Mouse (Mus musculus): ENCODE data around the gene Nfia.

The Nfia gene

GRCm38 (mm10) chr4:98023245-98023792 is 250.8 kb downstream of the Nfia start:
- DNase-seq: no peak

DNA sequence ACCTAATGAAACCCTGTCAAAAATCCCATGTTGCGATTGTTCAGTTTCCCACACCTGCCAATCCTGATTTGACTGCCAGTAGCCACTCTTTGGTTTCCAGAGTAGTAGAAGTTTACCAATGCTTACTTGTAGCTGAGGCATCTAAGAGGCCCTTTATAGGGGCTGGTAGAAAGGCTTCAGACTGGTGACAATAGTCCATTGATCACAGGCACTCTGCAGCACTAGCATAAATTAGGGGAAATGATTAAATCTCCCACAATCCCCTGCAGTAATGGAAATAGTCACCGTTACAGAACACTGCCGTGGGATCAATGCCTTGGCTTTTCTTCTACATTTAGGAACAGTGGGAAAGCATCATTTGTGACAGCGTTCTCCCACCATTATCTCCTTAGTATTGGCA is 254.9 kb downstream of the Nfia start:
- DNase-seq: no peak

DNA sequence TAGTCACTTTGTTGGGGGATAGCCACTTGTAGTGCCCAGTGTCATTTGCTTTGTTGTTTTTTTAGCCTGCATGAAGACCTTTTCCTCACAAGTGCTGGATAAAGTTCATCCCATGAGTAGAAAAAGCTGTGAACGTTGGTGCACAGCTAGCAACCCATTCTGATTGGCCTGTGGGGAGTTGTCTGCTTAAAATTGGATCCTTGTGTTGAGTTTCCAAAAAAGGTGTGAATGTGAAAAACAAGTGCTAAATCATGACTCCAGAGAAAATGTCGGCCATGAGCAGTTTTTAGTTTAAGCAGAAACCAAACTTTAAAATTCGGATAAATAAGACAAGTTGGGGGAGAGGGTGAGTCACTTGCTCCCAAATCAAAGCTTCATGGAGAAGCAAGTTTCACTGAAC is 259.3 kb downstream of the Nfia start:
- no peak for DNase-seq

- DNase-seq: no peak
Measured at GRCm38 (mm10) chr4:98032332-98032731, 259.8 kb downstream of the Nfia start.

- no peak for DNase-seq
Measured at GRCm38 (mm10) chr4:98039095-98039494, 266.6 kb downstream of the Nfia start.

DNA sequence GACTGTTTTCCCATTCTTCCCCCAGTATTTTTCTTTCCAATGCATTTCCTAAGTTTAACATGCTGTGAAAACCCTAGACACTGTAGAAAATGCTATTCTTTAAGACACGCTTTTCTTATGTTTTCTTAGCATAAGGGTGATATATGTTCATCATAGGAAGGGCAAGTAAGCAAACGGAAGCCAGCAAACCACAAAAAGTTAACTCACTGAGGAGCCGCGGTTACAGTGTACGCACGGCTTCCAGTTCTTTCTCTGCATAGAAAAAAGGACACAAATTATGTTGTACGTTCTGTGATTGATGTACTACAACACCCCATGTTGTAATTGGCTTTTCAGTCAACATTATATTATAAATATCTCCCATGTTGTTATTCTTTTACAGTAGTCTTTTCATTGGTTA is 267.6 kb downstream of the Nfia start:
- peak; percentile 11 to 47 for DNase-seq

GRCm38 (mm10) chr4:98044611-98045010 is 272.1 kb downstream of the Nfia start:
- DNase-seq: peak in 1 of 2 experiments; percentile 8

DNA sequence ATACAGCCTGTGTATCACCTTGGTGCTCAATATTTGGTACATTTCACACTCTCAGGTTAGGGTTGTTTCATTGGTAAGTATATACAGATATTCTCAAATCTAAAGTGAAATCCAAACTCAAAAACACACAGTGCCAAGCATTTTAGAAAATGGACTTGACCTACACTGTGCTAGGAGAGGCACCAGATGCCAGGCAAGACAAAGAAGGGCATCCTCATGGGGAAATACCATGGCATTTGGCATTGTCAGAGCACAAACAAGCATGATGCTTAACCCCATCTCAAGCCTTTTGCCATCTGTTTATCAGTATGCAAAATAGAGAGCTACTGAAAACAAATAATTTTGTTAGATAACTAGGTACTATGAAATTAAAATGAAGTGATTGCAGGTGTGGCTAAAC is 274.8 kb downstream of the Nfia start:
- DNase-seq: no peak

GRCm38 (mm10) chr4:98049584-98049983 is 277.1 kb downstream of the Nfia start:
- DNase-seq: no peak

- DNase-seq: no peak
Measured at GRCm38 (mm10) chr4:98050003-98050620, 277.6 kb downstream of the Nfia start.

DNA sequence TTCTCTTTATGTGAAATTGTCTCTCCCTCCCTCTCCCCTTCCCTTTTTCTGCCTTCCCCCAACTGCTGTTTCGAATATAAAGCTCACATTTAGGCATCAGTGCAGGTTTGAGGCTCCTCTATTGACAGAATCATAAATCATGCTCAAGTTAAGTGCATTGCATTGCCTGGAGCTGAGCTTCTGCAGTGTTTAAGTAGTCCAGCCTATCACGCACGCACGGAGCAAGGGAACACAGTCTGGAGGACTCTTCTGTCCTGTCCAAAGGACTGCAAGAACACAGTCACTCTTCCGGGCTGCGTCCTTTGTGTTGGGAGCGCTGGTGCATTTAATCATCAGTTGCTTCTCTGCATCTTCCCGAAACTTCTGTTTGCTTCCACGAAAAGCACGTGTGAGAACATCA is 278.2 kb downstream of the Nfia start:
- DNase-seq: no peak

DNA sequence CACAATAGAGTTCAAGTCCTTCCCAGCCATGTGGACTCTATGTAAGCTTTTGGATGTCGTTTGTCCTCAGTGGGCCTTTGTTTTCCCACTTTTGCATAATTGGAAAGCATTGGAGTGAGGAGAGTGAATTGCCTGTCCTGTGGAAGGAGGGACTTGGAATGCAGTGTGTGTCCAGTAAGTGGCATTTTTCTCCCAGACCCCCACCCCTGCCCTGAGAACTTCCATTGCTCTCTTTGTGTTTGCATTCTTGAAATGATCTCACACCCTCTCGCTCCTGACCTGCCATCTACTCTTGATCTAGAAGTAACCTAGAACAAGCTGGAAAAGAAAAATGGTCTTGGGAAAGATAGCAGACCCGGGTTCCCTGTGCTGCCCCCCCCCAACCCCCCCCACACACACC is 278.8 kb downstream of the Nfia start:
- DNase-seq: no peak

DNA sequence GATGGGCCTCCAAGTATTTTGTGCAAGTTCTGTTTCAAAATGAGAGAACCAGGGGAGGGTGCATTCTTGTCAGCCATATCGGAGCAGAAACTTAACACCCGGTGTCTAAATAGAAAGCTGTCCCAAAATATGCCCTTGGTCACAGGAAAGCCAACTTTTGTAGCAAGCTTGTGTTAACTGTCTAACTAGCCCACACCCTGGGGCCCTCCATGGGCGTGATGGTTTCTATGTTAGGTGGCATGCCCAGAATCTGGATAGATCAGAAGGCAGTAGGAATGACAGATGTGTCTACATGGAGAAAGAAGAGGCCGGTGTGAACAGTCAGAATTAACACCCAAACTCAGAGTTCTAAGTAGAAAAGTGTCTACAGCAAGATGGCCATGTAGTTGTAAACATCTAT is 282.5 kb downstream of the Nfia start:
- DNase-seq: no peak

DNA sequence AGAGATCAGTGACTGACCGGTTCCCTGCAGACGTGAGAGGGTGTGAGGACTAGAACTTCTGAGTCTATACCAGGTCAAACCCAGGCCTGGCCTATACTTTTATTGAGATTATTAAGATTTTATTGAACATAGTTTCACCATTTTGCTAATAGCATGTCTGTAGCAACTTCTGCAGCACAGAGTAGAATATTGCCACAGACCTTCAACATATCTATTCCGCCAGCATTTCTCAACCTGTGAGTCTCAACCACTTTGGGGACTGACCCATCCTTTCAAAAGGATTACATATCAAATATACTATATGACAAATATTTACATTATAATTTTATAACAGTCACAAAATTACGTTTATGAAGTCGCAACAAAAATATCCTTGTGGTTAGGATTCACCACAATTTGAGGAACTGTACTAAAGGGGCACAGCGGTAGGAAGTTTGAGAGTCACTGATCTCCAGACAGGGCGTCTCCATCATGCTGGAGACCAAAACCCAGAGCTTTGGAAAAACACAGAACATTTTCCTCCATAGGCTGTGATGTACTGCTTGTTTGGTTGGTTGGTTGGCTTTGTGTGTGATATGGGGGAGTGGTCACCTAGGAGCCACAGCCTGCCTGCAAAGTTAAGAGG is 284.0 kb downstream of the Nfia start:
- DNase-seq: no peak

DNA sequence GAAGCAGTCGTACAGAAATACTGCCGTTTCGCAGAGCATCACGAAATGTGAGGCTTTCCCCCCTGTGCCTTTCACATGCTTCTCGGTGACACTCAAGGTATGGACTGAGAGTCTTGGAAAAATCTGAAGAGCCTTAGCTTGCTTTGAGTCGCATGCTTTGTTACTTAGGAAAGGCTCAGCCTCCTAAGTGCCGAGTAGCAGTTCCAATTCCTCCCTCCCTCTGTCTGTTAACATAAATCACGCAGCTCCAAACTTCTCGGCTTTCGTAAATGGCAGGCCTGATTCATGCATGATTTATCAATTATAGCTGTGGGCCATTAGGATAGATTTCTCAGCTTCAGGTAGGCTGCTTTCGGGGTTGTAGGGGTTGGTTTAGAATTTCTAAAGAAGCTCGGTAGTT is 284.7 kb downstream of the Nfia start:
- no peak for DNase-seq

GRCm38 (mm10) chr4:98057721-98058120 is 285.2 kb downstream of the Nfia start:
- no peak for DNase-seq

GRCm38 (mm10) chr4:98058182-98058581 is 285.6 kb downstream of the Nfia start:
- DNase-seq: no peak

DNA sequence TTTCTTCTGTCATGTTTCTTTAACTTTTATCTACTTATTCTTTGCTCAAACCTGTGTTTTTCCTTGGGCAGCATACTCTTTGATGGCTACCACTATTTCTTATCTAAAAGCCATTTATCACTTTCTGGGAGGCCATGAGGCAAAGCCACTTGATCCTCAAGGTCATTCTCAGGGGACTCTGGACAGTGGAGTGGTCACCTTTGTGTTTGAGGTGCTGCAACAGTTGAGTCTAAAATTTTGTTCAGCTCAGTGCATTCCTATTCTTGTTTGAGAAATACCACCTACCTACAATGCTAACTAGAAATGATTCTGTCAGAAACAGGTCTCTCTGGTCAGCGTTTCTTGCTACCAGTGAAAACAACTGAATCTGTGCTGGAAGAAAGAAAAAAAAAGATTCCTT is 288.1 kb downstream of the Nfia start:
- DNase-seq: no peak

- no peak for DNase-seq
Measured at GRCm38 (mm10) chr4:98061086-98061485, 288.6 kb downstream of the Nfia start.

DNA sequence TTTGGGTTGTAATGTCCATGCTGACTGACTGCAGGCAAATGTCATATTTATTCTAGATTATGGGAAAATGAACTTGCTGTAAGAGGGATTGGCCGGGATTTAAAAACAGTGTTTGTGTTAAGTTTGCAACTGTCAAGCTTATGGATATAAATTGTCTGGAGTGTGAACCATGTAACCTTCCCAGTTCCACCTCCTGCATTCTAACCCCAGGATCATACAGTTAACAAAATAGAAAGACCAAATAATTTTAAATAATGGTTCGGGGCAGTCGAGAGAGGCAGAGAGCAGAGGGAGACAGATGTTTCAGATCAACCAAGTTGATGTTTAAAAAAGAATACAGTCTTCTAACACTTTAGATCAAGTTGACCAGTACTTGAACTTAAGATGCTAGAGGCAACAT is 290.7 kb downstream of the Nfia start:
- DNase-seq: no peak

DNA sequence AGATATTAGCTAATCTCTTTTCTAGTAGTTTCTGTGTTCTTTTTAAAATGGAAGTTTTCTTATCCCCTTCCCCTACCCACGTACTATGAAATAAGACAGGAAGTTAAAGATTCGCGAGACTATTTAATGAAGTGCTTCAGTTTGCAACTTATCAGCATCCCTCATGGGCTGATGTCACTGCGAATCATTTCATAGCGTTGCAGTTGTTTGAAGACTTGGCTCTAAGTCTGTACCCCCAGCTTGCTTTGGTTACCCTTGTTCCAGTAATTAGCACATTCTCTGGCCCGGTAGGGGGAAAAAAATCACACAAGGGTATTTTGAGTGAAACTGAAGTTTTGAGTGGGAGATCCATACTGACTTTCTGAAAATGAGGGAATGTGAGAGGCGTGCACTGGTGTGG is 303.6 kb downstream of the Nfia start:
- DNase-seq: no peak

GRCm38 (mm10) chr4:98076624-98077023 is 304.1 kb downstream of the Nfia start:
- no peak for DNase-seq

GRCm38 (mm10) chr4:98080586-98080985 is 308.1 kb downstream of the Nfia start:
- DNase-seq: no peak

- no peak for DNase-seq
Measured at GRCm38 (mm10) chr4:98081962-98082361, 309.4 kb downstream of the Nfia start.

- DNase-seq: no peak
Measured at GRCm38 (mm10) chr4:98082512-98082911, 310.0 kb downstream of the Nfia start.

Data from thymus, adult 18-20 months (tissue).